Mouse (Mus musculus) adrenal gland (tissue): ENCODE measurements around the gene Hsf4.
"Not testable (repeated sequence)": the region's sequence is repeated elsewhere in the genome, so short reads cannot be mapped to it uniquely, and the experiment has no call there.

Experiments
- intact Hi-C: fragments of 180-260 bp; cut with DNase I; formaldehyde crosslinking; loops from one replicate; pipeline ENCODE4 v1.15.1; 2025

Hsf4 gene

DNA sequence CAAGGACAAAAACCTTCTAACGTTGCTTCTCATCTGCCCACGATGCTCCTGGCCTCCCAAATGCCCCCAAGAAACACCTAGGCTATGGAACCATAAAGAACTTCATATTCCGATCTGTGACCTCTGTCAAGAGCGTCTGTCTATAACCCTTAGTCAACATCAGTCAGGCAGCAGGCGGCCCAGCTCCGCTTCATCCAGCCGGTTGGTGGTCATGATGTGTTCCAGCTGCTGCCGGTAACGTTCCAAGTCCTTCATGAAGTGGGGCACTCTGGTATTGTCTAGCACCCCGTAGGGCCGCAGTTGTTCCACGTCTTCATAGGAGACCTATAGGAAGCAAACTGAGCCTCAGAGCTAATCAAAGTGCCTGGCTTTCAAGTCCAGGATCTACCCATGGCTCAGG is 12.2 kb downstream of the Hsf4 start:
- intact Hi-C loops: no loop called here

DNA sequence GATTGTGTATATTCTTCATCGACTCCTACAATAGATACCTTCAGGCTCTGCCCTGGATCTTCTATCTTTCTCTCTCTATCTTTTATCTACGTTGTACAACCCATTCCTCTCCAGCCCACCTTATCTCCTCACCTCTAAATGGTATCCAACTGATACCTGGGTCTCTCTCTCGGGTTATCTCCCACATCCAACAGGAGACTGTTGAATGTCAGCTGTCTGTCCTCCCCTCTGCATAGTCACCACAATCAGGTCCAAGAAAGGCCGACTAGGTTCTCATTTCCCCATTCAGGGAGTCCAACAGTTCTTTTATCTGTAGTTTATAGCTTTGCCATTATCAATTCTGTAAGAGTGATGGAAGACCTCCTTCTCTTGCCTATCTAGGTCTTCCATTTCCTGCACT is 12.6 kb downstream of the Hsf4 start:
- intact Hi-C loops: no loop called here

GRCm38 (mm10) chr8:105283074-105283473 is 13.5 kb downstream of the Hsf4 start:
- intact Hi-C loops: no loop called here

GRCm38 (mm10) chr8:105285514-105285913 is 15.9 kb downstream of the Hsf4 start:
- intact Hi-C loops: no loop called here

DNA sequence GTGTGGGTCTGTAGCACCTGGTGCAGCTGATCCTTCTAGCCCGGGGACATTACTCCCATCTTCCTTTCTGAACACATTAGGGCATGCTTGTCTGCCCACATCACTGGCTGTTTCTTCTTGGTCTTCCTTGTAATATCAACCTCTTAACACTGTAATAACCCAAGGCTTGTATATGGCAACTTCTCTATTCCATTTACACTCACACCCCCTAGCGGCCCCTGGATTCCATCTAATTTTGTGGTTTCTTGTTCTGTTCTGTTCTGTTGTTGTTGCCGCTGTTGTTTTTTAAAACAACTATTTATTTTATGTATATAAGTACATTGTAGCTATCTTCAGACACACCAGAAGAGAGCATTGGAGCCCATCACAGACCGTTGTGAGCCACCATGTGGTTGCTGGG is 17.3 kb downstream of the Hsf4 start:
- intact Hi-C loops: no loop called here

- intact Hi-C loops: no loop called here
Observed at GRCm38 (mm10) chr8:105288231-105288630, 18.6 kb downstream of the Hsf4 start.

DNA sequence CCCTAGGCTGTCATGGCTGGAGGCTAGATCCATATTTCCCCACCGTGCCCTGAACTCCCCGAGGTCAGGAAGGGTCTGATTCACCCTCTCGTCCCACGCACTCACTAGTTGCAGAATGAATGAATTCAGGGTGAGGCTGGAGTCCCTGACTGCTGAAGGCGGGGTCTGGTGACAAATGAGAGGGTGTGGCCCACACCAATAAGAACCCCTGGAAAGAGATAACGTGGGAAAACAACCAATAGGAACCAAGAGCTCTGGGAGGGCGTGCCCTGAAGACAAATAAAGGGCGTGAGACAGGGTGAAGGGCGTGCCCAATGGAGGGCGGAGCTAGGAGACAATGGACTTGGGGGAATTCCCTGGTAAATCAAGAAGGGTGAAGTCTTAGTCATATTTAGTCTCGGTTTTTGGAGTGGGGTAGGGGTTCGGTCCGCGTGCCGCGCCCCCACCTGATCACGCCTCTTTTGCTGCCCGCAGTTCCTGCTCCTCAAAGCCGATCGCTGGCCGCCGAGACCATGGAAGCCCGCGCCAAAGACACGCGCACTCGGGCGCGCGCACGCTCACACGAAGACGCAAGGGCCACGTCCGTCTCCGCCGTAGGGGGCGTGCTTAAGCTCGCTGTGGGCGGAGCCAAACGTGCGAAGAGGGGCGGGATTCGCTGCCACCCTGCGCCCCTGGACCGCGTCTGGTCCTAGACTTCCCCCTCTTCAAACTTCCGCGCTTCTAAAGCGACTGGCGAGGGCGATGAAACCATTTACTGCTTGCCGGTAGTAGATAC is 19.5 kb downstream of the Hsf4 start:
- intact Hi-C loops: no loop called here

- intact Hi-C loops: no loop called here
Observed at GRCm38 (mm10) chr8:105289805-105290460, 20.3 kb downstream of the Hsf4 start, which contains the start of gene 4931428F04Rik. Gene 4931428F04Rik, minus strand, starts transcription at chr8:105289864.

GRCm38 (mm10) chr8:105290554-105291314 is 21.1 kb downstream of the Hsf4 start:
- intact Hi-C loops: no loop called here

DNA sequence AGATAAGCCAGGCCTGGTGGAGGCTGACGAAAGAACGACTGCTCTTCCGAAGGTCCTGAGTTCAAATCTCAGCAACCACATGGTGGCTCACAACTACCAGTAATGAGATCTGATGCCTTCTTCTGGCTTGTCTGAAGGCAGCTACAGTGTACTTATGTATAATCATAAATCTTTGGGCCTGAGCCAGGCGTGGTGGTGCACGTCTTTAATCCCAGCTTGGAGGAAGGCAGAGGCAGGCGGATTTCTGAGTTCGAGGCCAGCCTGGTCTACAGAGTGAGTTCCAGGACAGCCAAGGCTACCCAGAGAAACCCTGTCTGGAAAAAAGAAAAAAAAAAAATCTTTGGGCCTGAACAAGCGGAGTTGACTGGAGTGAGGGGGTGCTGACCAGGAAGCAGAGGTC is 21.8 kb downstream of the Hsf4 start:
- intact Hi-C loops: not testable (repeated sequence)

DNA sequence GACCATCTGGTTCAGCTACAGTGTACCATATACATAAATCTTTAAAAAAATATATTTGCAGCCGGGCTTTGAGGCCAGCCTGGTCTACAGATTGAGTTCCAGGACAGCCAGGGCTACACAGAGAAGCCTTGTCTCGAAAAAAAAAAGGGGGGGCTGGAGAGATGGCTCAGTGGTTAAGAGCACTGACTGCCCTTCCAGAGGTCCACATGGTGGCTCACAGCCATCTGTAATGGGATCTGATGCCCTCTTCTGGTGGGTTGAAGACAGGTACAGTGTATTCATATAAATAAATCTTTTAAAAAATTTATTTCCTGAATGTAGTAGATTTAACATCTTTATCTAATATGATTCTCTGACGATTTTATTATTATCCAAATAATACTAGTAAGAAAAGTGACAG is 22.2 kb downstream of the Hsf4 start:
- intact Hi-C loops: not testable (repeated sequence)

DNA sequence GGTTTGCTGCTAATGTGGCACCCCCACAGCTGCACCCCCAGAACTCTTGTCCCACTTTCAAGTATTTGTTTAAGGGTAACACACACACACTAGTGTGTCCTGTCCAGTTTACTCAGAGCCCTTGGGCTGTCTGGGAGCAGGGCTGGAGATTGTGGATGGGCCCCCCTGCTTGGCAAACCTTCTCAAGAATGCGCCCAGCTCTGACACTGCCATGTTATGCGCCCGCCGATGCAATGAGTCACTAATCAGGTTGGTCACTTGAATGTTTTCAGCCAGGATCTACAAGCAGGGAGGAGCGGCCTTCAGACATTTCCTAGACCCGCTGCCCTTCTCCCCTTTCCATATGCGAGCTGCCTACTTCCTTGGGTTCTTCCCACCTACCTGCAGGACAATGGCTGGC is 22.9 kb downstream of the Hsf4 start:
- intact Hi-C loops: no loop called here

GRCm38 (mm10) chr8:105293405-105293804 is 23.8 kb downstream of the Hsf4 start:
- intact Hi-C loops: no loop called here

GRCm38 (mm10) chr8:105294776-105295175 is 25.2 kb downstream of the Hsf4 start:
- intact Hi-C loops: no loop called here

DNA sequence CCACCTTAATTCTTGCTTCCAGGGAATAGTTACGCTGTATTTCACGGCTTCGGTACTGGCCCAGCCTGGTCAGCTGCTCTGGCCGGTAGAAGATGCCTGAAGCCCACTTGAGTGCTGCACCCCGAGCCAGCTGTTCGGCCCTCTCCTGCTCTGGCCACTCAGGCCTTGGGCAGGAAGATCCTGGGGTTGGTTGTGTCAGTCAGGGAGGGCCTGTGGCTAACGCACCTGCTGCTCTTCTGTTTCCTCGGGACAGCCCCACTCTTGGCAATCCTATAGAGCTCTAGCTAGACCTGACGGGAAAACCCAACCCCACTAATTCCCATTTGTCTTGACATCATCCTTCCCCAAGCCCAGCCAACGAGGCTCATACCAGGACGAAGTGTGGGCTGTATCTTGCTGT is 25.7 kb downstream of the Hsf4 start:
- intact Hi-C loops: no loop called here

GRCm38 (mm10) chr8:105295895-105296573 is 26.4 kb downstream of the Hsf4 start, which contains the start of gene Exoc3l:
Gene Exoc3l, minus strand, starts transcription at chr8:105296101.
- intact Hi-C loops: no loop called here

DNA sequence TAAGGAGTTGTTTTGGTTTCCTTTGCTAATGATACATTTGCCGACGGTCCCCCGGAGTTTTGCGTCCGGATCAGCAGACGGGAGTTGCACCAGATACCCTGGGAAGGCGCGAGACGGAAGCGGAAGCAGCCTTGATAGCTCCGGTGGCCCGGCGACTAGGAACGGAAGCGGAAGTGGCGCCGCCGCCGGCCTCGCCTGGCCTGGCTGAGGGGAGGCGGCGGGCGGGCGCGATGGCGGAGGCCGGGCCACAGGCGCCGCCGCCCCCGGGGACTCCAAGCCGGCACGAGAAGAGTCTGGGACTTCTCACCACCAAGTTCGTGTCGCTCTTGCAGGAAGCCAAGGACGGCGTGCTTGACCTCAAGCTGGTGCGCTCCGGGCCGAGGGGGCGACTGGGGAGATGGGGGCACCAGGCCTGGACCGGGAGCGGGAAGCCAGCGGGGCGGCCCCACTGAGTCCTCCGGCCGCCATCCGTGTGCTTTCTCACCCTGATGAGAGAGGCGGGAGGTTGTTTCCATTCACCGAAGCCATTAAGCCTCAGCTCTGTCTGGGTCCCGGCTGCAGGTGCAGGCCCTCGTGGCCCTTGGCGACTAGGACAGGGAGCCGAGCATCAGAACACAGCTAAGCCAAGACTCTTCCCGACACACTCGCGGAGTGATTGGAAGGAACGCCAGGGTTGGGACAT is 28.1 kb downstream of the Hsf4 start, which contains the start of gene E2f4:
TSS of gene E2f4 (plus strand) at position 153 of the 682 bp plus-strand sequence.
- intact Hi-C loops: no loop called here

DNA sequence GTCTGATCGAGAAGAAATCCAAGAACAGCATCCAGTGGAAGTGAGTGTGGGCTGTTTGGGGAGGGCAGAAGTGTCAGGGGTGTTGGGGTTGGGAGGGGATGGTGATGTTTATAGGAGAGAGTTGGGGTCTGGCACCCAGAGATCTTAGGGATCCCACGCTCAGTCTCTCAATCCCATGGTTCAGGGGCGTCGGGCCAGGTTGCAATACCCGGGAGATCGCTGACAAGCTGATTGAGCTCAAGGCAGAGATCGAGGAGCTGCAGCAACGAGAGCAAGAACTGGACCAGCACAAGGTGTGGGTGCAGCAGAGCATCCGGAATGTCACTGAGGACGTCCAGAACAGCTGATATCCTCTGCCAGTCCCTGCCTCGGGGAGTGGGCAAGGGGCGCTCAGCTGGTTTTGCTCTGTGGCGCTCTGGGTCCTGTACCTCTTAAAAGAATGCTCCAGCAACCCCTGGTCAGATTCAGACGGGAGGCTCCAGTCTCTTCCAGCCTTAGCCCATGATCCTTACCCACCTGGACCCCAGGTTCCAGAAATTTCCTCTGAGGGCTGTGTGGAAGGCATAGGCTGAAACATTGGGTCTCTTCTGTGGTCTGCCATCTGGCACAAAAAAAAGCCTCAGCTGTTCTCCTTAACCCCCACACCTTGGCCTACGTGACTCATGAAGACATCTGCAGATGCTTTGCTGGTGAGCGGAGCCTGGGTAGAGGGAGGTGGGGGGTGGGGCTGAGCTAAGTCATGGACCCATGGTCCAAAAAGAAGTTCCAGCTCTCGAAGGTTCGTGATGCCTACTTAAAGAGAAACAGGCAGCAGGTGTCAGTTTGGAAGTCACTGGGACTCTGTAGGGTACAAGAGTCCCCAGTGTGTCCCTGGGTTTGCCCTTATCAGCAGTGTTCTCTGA is 29.0 kb downstream of the Hsf4 start:
- intact Hi-C loops: no loop called here

GRCm38 (mm10) chr8:105299962-105300361 is 30.4 kb downstream of the Hsf4 start:
- intact Hi-C loops: no loop called here

DNA sequence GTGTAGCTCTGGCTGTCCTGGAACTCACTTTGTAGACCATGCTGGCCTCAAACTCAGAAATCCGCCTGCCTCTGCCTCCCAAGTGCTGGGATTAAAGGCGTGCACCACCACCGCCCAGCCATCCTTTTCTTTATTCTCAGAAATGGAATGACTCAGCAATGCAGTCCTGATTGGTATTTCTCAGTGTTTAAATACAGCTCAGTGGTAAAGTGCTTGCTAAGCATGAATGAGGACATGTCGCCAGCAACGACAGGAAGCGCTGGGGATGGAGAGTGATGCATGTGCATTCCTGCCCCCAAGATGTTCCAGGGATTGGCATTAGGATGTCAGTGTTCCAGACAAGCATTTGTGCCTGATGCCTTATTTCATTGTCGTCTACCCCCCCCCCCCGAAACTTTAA is 33.8 kb downstream of the Hsf4 start:
- intact Hi-C loops: no loop called here
